Comparison of ENCODE assay signal across 9 mouse cellular contexts in the genomic region with DNA sequence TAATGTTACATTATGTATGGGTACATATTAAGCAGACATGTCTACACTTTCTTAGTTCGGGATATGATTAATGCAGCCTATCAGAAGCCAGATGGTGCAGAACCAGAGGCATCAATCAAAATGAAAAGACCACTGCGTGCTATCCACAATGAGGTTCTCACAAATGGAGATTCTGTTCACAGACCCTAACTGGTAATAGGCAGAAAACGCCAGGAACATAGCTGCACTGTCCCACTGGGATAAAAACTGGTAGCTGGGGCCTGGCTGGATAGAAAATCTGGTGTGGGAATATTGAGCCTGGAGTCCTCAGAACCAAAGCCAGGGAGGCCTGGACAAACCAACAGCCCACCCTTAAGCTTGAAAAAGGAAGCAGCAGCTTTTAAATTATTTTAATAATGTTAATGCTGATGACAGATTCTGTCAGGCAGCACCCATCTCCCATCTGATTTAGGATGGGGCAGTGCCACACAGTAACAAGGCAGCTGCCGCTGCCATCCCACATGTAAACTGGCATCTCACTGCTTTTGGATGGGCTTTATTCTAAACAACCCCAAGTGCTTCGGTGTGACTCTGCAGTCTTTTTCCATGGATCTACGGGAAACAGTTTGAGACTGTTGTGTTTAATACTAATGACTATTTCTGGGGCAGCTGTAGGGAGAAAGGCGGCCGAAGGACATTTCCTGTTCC.
DNase-seq lines count a peak whose midpoint lies in the region; ATAC-seq lines count a peak whose summit lies in the region.
"Had no signal": no experiment of that assay in that cellular context is flagged by ENCODE, and none has a peak within 500 bp of the region (broad histone marks: within the 10 kb centered on the region; RNA-seq: fewer than 3 reads in every experiment).

No protein-coding gene starts in this region.

- WGBS in midbrain, embryonic 11.5 days, result 51% methylated on average over 8 of the region's 8 CpGs

- no peaks in the 10 kb centered on the region for H3K36me3 ChIP-seq in midbrain, embryonic 11.5 days (ENCODE audit: control insufficient read depth, insufficient read depth, low read length)

- intact Hi-C loops in heart, postnatal 25 days (cut with DNase I), result loop anchor here (10.0 kb wide), 1 partner anchor 418 kb away; no protein-coding TSS in a partner anchor

- ATAC-seq in midbrain, embryonic 11.5 days (ENCODE audit: low FRiP score), result peak; percentile 90

- H3K4me1 ChIP-seq in midbrain, embryonic 11.5 days (ENCODE audit: control insufficient read depth, insufficient read depth, low read length), result peaks cover 24% of the 10 kb centered on the region

- peak overlapping the region; percentile 85 for H3K27ac ChIP-seq in midbrain, embryonic 11.5 days (ENCODE audit: low read depth, low read length)
- H3K27ac ChIP-seq: liver, embryonic 14.5 days had no signal

- no peaks in the 10 kb centered on the region for H3K27me3 ChIP-seq in midbrain, embryonic 11.5 days (ENCODE audit: control insufficient read depth, insufficient read depth, low read length)

- H3K4me2 ChIP-seq in midbrain, embryonic 11.5 days, result no peak overlapping the region

- H3K9me3 ChIP-seq in midbrain, embryonic 11.5 days (ENCODE audit: control insufficient read depth, low read length), result no peaks in the 10 kb centered on the region

- H3K4me3 ChIP-seq in midbrain, embryonic 11.5 days (ENCODE audit: low read depth, low read length), result no peak overlapping the region

- DNase-seq in heart, adult 18-20 months, result peak; percentile 22 to 30
- DNase-seq in heart, postnatal 25 days (ENCODE audit: low spot score), result no peak
- peak; percentile 12 for DNase-seq in adipocyte (ENCODE audit: low spot score)
- DNase-seq in forelimb bud, embryonic 11.5 days (ENCODE audit: low read depth, low spot score), result peak; percentile 79
- DNase-seq in midbrain, embryonic 11.5 days (ENCODE audit: low spot score, missing footprints), result peak; percentile 94
- no peak for DNase-seq in frontal cortex, adult 2 months (ENCODE audit: extremely low spot score in 1 of 2, low spot score in 1 of 2)
- DNase-seq in adrenal gland, postnatal 4 days (ENCODE audit: low spot score in 2 of 2), result no peak
- DNase-seq in adrenal gland, adult 8-10 months, result no peak

- H3K9ac ChIP-seq in midbrain, embryonic 11.5 days (ENCODE audit: low read length), result peak overlapping the region; percentile 31; the same call in 1 of the 2 replicates
- H3K9ac ChIP-seq: liver, embryonic 14.5 days had no signal

Comparison
In these comparisons a context has a peak if more than half of its experiments do, and no peak if none do; other contexts are left out.
1. DNase-seq: peak in heart, adult 18-20 months (2 of 2), adipocyte (single experiment), forelimb bud, embryonic 11.5 days (single experiment) and midbrain, embryonic 11.5 days (single experiment); none in heart, postnatal 25 days (single experiment), frontal cortex, adult 2 months (0 of 2), adrenal gland, postnatal 4 days (0 of 2) and adrenal gland, adult 8-10 months (single experiment).